8 mouse cellular contexts compared by ENCODE assay signal in the genomic region with DNA sequence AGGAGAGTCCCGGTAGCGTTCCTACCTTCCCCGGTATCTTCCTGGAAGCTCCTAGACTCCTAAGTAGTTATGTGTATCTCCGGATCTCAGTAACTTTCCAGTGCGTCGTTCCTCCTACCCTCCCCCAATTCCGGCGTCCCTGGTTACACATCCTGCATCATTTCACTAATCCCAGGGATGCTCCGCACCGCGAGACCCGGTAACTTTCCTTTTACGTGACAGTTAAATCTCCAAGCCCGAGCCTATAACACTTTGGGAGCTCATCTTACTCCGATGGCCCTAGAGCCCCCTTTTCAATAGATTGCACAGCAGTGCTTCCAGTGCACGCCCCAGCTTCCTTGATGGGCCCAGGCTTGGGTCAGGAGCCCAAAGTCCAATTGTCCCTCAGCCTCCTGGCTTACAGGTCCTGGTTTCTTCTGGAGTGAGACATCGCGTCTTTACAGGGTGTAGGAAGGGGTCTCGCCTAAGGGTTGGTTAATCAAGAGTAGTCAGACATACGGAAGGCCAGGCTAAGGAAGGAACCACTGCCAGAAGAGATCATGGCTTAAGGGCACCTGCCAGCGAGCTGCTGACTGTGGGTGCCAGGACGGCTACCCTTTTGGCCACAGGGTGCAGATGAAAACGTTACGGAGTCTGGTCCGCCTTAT. TPM values are rescaled to one million over a fixed set of nuclear protein-coding genes. Genes with fewer than 3 reads are reported as not detected.
DNase-seq lines count a peak whose midpoint lies in the region; ATAC-seq lines count a peak whose summit lies in the region.

No protein-coding gene starts in this region.

- no peaks in the 10 kb centered on the region; the same call in none of the 2 replicates for H3K36me3 ChIP-seq in neural tube, embryonic 11.5 days (ENCODE audit: control insufficient read depth, insufficient read depth, low read length)
- H3K36me3 ChIP-seq in intestine, embryonic 14.5 days (ENCODE audit: control insufficient read depth, insufficient read depth, low read length), result peaks cover 27% of the 10 kb centered on the region
- H3K36me3 ChIP-seq in stomach, embryonic 14.5 days (ENCODE audit: control insufficient read depth, insufficient read depth, low read length), result peaks cover 10% of the 10 kb centered on the region

- 0% methylated on average over 25 of the region's 25 CpGs for WGBS in neural tube, embryonic 11.5 days
- WGBS in intestine, embryonic 14.5 days, result under 1% methylated on average over 25 of the region's 25 CpGs
- under 1% methylated on average over 25 of the region's 25 CpGs for WGBS in stomach, embryonic 14.5 days

- DNase-seq in neural tube, embryonic 11.5 days (ENCODE audit: low spot score), result peak; percentile 44
- no peak for DNase-seq in neural tube, embryonic 10.5 days (ENCODE audit: extremely low spot score, low spot score)
- peak; percentile 23 for DNase-seq in c-Kit-positive CD71-positive TER-119-positive erythroid progenitor cells, embryonic 14.5 days (ENCODE audit: low spot score)
- peak; percentile 55 to 66 for DNase-seq in frontal cortex, postnatal 10 days (ENCODE audit: low spot score in 2 of 2)
- peak; percentile 81 for DNase-seq in intestine, embryonic 14.5 days (ENCODE audit: low spot score)
- DNase-seq in left cerebral cortex, postnatal 36 days (ENCODE audit: low spot score in 2 of 2), result peak; percentile 59 to 64

- peak overlapping the region; percentile 98 for H3K4me2 ChIP-seq in neural tube, embryonic 11.5 days (ENCODE audit: low read depth)
- H3K4me2 ChIP-seq in intestine, embryonic 14.5 days (ENCODE audit: low read length), result peak overlapping the region; percentile 63
- H3K4me2 ChIP-seq in stomach, embryonic 14.5 days (replicated peaks; ENCODE audit: low read depth, low read length), result peak overlapping the region; percentile 90

- H3K4me3 ChIP-seq in neural tube, embryonic 11.5 days (ENCODE audit: low read depth, low read length), result peak overlapping the region; percentile 54
- H3K4me3 ChIP-seq in intestine, embryonic 14.5 days (ENCODE audit: low read depth, low read length), result peak overlapping the region; percentile 73
- peak overlapping the region; percentile 52 for H3K4me3 ChIP-seq in stomach, embryonic 14.5 days (ENCODE audit: low read depth, low read length)

- H3K9me3 ChIP-seq in neural tube, embryonic 11.5 days (ENCODE audit: control insufficient read depth, low read length), result no peaks in the 10 kb centered on the region
- H3K9me3 ChIP-seq in intestine, embryonic 14.5 days (ENCODE audit: control insufficient read depth, low read length), result no peaks in the 10 kb centered on the region
- no peaks in the 10 kb centered on the region for H3K9me3 ChIP-seq in stomach, embryonic 14.5 days (ENCODE audit: control insufficient read depth, low read depth, low read length)

- intact Hi-C loops in left cerebral cortex, postnatal 36 days (cut with DNase I), result loop anchor here (10.0 kb wide), 1 partner anchor 241 kb away; the partner anchor contains the start of gene Insr

- H3K9ac ChIP-seq in neural tube, embryonic 11.5 days (ENCODE audit: low read length), result peak overlapping the region; percentile 48
- peak overlapping the region; percentile 61 for H3K9ac ChIP-seq in intestine, embryonic 14.5 days (ENCODE audit: low read length)
- H3K9ac ChIP-seq in stomach, embryonic 14.5 days (replicated peaks; ENCODE audit: low read depth, low read length), result peak overlapping the region; percentile 43

- ATAC-seq in neural tube, embryonic 11.5 days (ENCODE audit: insufficient read depth, low FRiP score, low TSS enrichment), result peak; percentile 36
- peak; percentile 49 for ATAC-seq in intestine, embryonic 14.5 days (replicated peaks; ENCODE audit: low FRiP score, low TSS enrichment, low read depth)
- ATAC-seq in megakaryocyte progenitor cell, adult 5-6 weeks (replicated peaks; ENCODE audit: poor library complexity), result peak; percentile 40
- ATAC-seq in stomach, embryonic 14.5 days (ENCODE audit: insufficient number of reproducible peaks, insufficient read depth, low FRiP score, low read depth), result peak; percentile 12

- H3K27me3 ChIP-seq in neural tube, embryonic 11.5 days (ENCODE audit: control insufficient read depth, insufficient read depth, low read length), result no peaks in the 10 kb centered on the region
- H3K27me3 ChIP-seq in intestine, embryonic 14.5 days (replicated peaks; ENCODE audit: control insufficient read depth, insufficient read depth, low read length), result no peaks in the 10 kb centered on the region
- no peaks in the 10 kb centered on the region for H3K27me3 ChIP-seq in stomach, embryonic 14.5 days (ENCODE audit: control insufficient read depth, insufficient read depth, low read length)

- H3K27ac ChIP-seq in neural tube, embryonic 11.5 days (ENCODE audit: low read depth, low read length), result 0 out of 2 replicates have a peak overlapping the region, but pooled peaks have one; percentile 20
- H3K27ac ChIP-seq in intestine, embryonic 14.5 days (ENCODE audit: low read depth), result peak overlapping the region; percentile 74; the same call in 1 of the 2 replicates
- peak overlapping the region; percentile 70; the same call in 1 of the 2 replicates for H3K27ac ChIP-seq in stomach, embryonic 14.5 days (ENCODE audit: low read length)

- H3K4me1 ChIP-seq in neural tube, embryonic 11.5 days (ENCODE audit: control insufficient read depth, insufficient read depth, low read length), result no peaks in the 10 kb centered on the region
- no peaks in the 10 kb centered on the region for H3K4me1 ChIP-seq in intestine, embryonic 14.5 days (replicated peaks; ENCODE audit: control insufficient read depth, insufficient read depth, low read length)
- no peaks in the 10 kb centered on the region for H3K4me1 ChIP-seq in stomach, embryonic 14.5 days (ENCODE audit: control insufficient read depth, insufficient read depth, low read length)

RNA-seq across cellular contexts. Expression of gene Pnpla6, which starts 0.7 kb away (rescaled TPM):
- polyA plus RNA-seq in neural tube, embryonic 11.5 days (2014; fragmentation: Nextera tagmentation; extraction: Ambion mirVana), result 17.9 and 20.7 TPM in 2 replicates
- 25.7 and 26.7 TPM in 2 replicates for polyA plus RNA-seq in intestine, embryonic 14.5 days (2014; fragmentation: Nextera tagmentation; extraction: Ambion mirVana)
- 10 to 100 TPM; 55.9 to 79.2 TPM for total RNA-seq in left cerebral cortex, postnatal 36 days (2021)
- 13.8 and 16.8 TPM in 2 replicates for total RNA-seq in megakaryocyte progenitor cell, adult 5-6 weeks (2015)
- total RNA-seq in megakaryocyte progenitor cell, adult 5-6 weeks (2017), result 14.0 and 17.7 TPM in 2 replicates
- 24.6 and 27.2 TPM in 2 replicates for polyA plus RNA-seq in stomach, embryonic 14.5 days (2014; fragmentation: Nextera tagmentation; extraction: Ambion mirVana)

RNA-seq across cellular contexts. Expression of gene Mcoln1, which starts 15.6 kb away (rescaled TPM):
- 50.3 and 56.0 TPM in 2 replicates for polyA plus RNA-seq in neural tube, embryonic 11.5 days (2014; fragmentation: Nextera tagmentation; extraction: Ambion mirVana)
- 37.3 and 41.8 TPM in 2 replicates for polyA plus RNA-seq in intestine, embryonic 14.5 days (2014; fragmentation: Nextera tagmentation; extraction: Ambion mirVana)
- total RNA-seq in left cerebral cortex, postnatal 36 days (2021), result 10 to 100 TPM; 78.8 to 98.1 TPM
- total RNA-seq in megakaryocyte progenitor cell, adult 5-6 weeks (2015), result 13.6 and 20.5 TPM in 2 replicates
- 20.1 and 23.0 TPM in 2 replicates for total RNA-seq in megakaryocyte progenitor cell, adult 5-6 weeks (2017)
- polyA plus RNA-seq in stomach, embryonic 14.5 days (2014; fragmentation: Nextera tagmentation; extraction: Ambion mirVana), result 34.3 and 39.0 TPM in 2 replicates

RNA-seq across cellular contexts. Expression of gene Zfp358, which starts 23.0 kb away (rescaled TPM):
- 29.9 and 36.8 TPM in 2 replicates for polyA plus RNA-seq in neural tube, embryonic 11.5 days (2014; fragmentation: Nextera tagmentation; extraction: Ambion mirVana)
- 20.6 and 22.7 TPM in 2 replicates for polyA plus RNA-seq in intestine, embryonic 14.5 days (2014; fragmentation: Nextera tagmentation; extraction: Ambion mirVana)
- 10 to 100 TPM; 28.7 to 30.8 TPM for total RNA-seq in left cerebral cortex, postnatal 36 days (2021)
- total RNA-seq in megakaryocyte progenitor cell, adult 5-6 weeks (2015), result 9.3 and 12.3 TPM in 2 replicates
- 4.6 and 7.0 TPM in 2 replicates for total RNA-seq in megakaryocyte progenitor cell, adult 5-6 weeks (2017)
- 29.6 and 32.3 TPM in 2 replicates for polyA plus RNA-seq in stomach, embryonic 14.5 days (2014; fragmentation: Nextera tagmentation; extraction: Ambion mirVana)

RNA-seq across cellular contexts. Expression of gene Tex45, which starts 45.2 kb away (rescaled TPM):
- 0.20 TPM in 1 of 2 replicates, not detected in the other for polyA plus RNA-seq in neural tube, embryonic 11.5 days (2014; fragmentation: Nextera tagmentation; extraction: Ambion mirVana)
- polyA plus RNA-seq in intestine, embryonic 14.5 days (2014; fragmentation: Nextera tagmentation; extraction: Ambion mirVana), result 0.12 TPM in 1 of 2 replicates, not detected in the other
- under 1 TPM in 1 of 2 experiments, not detected in 1; 0.61 TPM for total RNA-seq in left cerebral cortex, postnatal 36 days (2021)
- total RNA-seq in megakaryocyte progenitor cell, adult 5-6 weeks (2015), result 0.17 TPM in 1 of 2 replicates, not detected in the other
- 0.21 TPM in 1 of 2 replicates, not detected in the other for total RNA-seq in megakaryocyte progenitor cell, adult 5-6 weeks (2017)
- not detected in 2 replicates for polyA plus RNA-seq in stomach, embryonic 14.5 days (2014; fragmentation: Nextera tagmentation; extraction: Ambion mirVana)

RNA-seq across cellular contexts. Expression of gene Pex11g, which starts 48.4 kb away (rescaled TPM):
- 2.9 TPM in 2 replicates for polyA plus RNA-seq in neural tube, embryonic 11.5 days (2014; fragmentation: Nextera tagmentation; extraction: Ambion mirVana)
- 4.2 and 5.1 TPM in 2 replicates for polyA plus RNA-seq in intestine, embryonic 14.5 days (2014; fragmentation: Nextera tagmentation; extraction: Ambion mirVana)
- 1 to 10 TPM in 1 of 2 experiments, under 1 TPM in 1; 0.54 to 1.3 TPM for total RNA-seq in left cerebral cortex, postnatal 36 days (2021)
- 0.83 and 2.5 TPM in 2 replicates for total RNA-seq in megakaryocyte progenitor cell, adult 5-6 weeks (2015)
- total RNA-seq in megakaryocyte progenitor cell, adult 5-6 weeks (2017), result 0.79 and 3.8 TPM in 2 replicates
- 3.9 and 6.2 TPM in 2 replicates for polyA plus RNA-seq in stomach, embryonic 14.5 days (2014; fragmentation: Nextera tagmentation; extraction: Ambion mirVana)

Comparison
In these comparisons a context has a peak if more than half of its experiments do, and no peak if none do; other contexts are left out.
1. H3K27ac ChIP-seq: peak in every context shown above with its lines; median percentile 74 in intestine, embryonic 14.5 days; 70 in stomach, embryonic 14.5 days; 20 in neural tube, embryonic 11.5 days.